Mouse (Mus musculus): ENCODE results near the gene Gm44511. TPM values are rescaled to one million over a fixed set of nuclear protein-coding genes. Genes with fewer than 3 reads are reported as not detected.
"Not testable (repeated sequence)": the region's sequence is repeated elsewhere in the genome, so short reads cannot be mapped to it uniquely, and the experiment has no call there.

Gm44511 gene
- polyA plus RNA-seq, 1 experiment: not detected

DNA sequence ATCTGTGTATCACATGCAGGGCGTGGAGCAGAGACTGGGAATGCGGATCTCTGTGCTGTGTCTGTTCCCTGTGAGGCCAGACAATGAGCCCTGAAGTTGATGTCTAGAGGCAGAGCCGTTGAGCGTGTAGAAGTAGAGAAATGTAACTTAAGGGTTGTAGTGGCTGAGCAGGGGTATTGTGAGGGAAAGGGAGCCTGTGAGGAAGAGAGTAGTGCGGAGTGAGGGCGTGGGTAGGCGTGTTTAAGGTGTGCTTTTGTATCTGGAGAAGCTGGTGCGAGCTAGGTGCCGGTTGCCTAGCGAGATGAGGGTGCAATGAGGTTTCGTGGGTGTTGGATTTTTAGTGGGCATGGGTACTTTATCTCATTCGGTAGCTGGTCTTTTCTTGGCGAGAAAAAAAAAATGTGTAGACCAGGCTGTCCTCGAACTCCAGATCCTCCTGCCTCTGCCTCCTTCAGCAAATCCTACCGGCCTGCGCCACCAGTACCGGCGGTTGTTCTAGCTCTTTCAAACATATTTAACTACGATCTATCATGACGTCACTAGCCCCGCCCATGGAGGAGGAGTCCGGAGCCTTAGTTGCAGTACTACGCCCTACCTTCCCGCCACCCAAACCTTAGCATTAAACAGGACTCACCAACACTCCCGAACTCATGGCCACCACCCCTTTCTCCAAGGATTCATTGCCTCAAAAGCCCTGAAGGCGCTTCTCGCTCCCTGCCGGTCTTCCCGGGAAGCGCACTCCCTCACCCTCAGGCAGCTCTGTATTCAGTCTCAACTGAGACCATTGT, 62.2 kb downstream of the Gm44511 start:
- Histone ChIP-seq H3K4me1 (ENCODE audit: control insufficient read depth, insufficient read depth, low read length) (no peaks in the 10 kb centered on the region), H3K4me3 (ENCODE audit: insufficient read depth, low read length) (peak overlapping the region; percentile 46), H3K27ac (ENCODE audit: insufficient read depth, low read length) (no peak overlapping the region)
- TF ChIP-seq POLR2A (IDR thresholded peaks at IDR 0.05; ENCODE audit: low read depth, low read length): no peak
- TF ChIP-seq CTCF (IDR thresholded peaks at IDR 0.05; ENCODE audit: borderline replicate concordance, insufficient read depth, low read length): 0 out of 2 replicates have a peak, but pooled peaks have one; percentile 29

DNA sequence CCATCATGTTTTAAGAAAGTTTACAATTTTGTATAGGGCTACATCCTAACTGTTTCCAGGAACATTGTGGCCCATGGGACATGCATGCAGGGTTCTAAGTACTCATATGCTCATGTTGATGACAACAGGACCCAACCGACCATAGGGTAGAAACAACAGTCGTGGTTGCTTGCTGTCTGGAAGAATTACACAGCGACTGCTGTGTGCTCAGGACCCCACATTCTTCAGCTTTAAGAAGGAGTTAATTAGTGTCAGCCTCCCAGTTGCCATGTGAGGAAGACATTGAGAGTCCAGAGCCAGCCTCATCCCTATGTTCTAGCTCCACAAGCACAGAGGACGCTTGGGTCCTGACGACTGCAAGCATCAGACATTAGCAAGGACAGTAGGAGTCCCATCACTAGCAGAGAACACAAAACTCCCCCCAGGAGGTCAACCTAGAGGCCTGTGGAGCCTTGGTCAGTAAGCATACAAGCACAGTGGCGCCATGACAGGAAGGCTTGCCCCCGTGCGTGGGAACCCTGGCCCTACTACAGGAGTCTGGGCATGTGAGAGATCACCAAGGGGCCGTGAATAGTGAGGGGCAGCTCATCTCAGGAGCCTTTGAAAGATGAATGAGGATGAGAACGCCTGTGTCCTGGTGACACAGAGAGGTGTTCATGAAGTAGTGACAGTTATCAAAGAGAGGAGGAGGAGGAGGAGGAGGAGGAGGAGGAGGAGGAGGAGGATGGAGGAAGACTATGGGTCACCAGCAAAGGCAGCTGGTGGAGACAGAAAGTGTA, 63.0 kb downstream of the Gm44511 start:
- 0 out of 2 replicates have a peak overlapping the region, but pooled peaks have one; percentile 46 for H3K4me3 ChIP-seq (ENCODE audit: insufficient read depth, low read length)
- not testable (repeated sequence) for H3K27ac ChIP-seq (ENCODE audit: insufficient read depth, low read length); H3K4me1 ChIP-seq (ENCODE audit: control insufficient read depth, insufficient read depth, low read length)

DNA sequence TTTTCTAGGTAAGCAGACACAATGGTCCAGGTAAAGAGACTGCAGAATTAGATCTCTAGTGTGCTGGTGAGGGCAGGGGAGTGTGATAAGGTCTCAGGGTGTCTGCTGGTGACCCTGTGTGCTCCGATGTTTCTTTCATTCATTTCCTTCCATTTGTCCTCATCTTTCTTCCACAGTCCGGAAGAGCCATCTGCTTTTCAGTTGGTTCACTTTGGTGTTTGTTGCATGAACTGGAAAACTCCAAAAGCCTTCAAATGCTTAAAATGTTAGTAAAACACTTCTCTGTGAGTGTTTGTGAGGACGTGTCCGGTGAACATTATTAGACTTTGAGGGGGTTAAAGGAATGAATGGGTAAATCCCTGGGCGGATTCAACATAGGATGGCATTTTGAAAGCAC, 65.0 kb downstream of the Gm44511 start:
- Histone ChIP-seq H3K4me1 (ENCODE audit: control insufficient read depth, insufficient read depth, low read length) (no peaks in the 10 kb centered on the region), H3K27ac (ENCODE audit: insufficient read depth, low read length) (no peak overlapping the region), H3K4me3 (ENCODE audit: insufficient read depth, low read length) (peak overlapping the region; percentile 67)
- TF ChIP-seq CTCF (IDR thresholded peaks at IDR 0.05; ENCODE audit: borderline replicate concordance, insufficient read depth, low read length) (no peak), POLR2A (IDR thresholded peaks at IDR 0.05; ENCODE audit: low read depth, low read length) (no peak)

DNA sequence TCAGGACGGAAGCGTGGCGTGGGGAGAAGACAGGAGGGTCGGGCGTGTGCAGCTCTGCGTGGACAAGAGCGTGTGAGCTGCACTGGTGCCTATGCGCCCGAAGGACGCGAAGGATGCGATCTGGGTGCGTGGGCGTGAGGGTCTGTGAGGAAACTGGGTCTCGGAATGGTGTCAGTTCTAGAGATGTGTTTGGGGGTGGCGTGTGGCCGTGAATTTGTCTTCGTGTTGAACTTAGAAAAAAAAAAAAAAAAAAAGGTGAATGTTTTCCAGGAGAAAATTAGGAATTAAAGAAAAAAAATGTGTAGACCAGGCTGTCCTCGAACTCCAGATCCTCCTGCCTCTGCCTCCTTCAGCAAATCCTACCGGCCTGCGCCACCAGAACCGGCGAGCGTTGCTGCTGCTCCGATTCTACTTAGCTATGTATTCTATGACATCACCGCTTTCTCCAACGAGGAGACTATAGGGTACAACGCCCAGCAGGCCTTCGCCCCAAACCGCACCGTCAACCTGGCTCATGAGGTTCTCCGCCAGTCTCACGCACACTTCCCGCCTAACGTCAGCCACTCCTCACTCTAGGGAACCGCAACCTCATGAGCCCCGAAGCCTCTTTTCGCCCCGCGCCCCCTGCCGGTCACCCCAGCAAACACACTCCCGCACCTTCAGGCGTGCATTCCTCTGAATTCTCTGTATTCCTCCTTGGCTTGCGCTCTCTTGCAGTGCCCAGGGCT, 65.5 kb downstream of the Gm44511 start:
- peak overlapping the region; percentile 48; the same call in 1 of the 2 replicates for H3K27ac ChIP-seq (ENCODE audit: insufficient read depth, low read length)
- TF ChIP-seq POLR2A (IDR thresholded peaks at IDR 0.05; ENCODE audit: low read depth, low read length) (peak; percentile 74), CTCF (IDR thresholded peaks at IDR 0.05; ENCODE audit: borderline replicate concordance, insufficient read depth, low read length) (peak; percentile 42; the same call in 1 of the 2 replicates)
- H3K4me3 ChIP-seq (ENCODE audit: insufficient read depth, low read length): peak overlapping the region; percentile 71

DNA sequence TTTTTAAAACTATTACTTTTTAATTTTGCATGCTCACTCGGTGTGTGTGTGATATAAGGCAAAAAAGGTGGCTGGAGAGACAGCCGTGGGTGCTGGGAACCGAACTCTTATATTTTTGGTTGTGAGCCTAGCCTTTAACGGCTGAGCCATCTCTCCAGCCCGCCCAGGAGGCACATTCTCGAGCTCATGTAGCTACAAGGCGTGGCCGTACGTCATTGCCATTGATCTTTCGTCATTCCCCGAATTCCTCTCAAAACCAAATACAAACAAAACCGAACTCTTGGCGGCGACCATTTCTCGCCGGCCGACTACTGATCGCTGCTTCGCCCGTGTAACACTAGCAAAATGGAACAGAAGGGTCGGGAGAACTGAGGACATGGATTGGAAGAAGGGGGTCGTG, 66.1 kb downstream of the Gm44511 start:
- not testable (repeated sequence) for H3K4me1 ChIP-seq (ENCODE audit: control insufficient read depth, insufficient read depth, low read length)
- peak overlapping the region; percentile 48; the same call in 1 of the 2 replicates for H3K27ac ChIP-seq (ENCODE audit: insufficient read depth, low read length)
- H3K4me3 ChIP-seq (ENCODE audit: insufficient read depth, low read length): peak overlapping the region; percentile 71

More for the DNA sequence above, 65.5 kb downstream of the Gm44511 start:
- H3K4me1 ChIP-seq (ENCODE audit: control insufficient read depth, insufficient read depth, low read length): not testable (repeated sequence)

DNA sequence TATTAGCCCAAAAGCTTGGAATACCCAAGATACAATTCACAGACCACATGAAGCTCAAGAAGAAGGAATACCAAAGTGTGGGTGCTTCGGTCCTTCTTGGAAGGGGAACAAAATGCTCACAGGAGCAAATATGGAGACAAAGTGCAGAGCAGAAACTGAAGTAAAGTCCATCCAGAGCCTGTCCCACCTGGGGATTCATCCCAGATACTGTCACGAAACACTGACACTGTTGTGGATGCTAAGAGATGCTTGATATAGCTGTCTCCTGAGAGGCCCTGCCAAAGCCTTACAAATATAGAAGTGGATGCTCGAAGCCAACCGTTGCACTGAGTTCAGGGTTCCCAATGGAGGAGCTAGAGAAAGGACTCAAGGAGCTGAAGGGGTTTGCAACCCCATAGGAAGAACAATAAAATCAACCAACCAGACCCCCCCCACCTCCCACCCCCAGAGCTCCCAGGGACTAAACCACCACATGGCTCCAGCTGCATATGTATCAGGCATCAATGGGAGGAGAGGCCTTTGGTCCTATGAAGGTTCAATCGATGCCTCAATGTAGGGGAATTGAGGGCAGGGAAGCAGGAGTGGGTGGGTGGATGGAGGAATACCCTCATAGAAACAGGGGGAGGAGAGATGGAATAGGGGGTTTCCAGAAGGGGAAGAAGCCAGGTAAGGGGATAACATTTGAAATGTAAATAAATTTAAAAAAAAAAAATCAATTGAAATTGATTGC, 66.7 kb downstream of the Gm44511 start:
- no peak overlapping the region for H3K4me3 ChIP-seq (ENCODE audit: insufficient read depth, low read length)

DNA sequence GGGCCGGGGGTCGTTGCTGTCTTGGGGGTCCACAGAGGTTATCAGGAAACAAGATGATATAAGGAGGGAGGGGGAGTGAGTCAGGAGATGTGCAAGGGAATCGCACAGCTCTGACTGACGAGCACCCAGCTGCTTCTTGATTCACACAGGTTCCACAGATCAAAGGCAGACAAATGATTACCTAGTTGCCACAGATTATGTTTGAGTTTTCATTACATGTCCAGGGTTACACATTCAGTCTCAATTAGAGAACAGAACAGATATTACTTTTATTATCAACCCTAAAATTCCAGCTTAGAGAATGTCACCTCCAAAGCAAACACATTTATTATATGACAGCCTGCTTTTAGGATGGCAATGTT, 70.7 kb downstream of the Gm44511 start:
- not testable (repeated sequence) for H3K4me1 ChIP-seq (ENCODE audit: control insufficient read depth, insufficient read depth, low read length); H3K27ac ChIP-seq (ENCODE audit: insufficient read depth, low read length); H3K4me3 ChIP-seq (ENCODE audit: insufficient read depth, low read length)

More for the DNA sequence above, 66.7 kb downstream of the Gm44511 start:
- H3K27ac ChIP-seq (ENCODE audit: insufficient read depth, low read length): no peak overlapping the region
- TF ChIP-seq CTCF (IDR thresholded peaks at IDR 0.05; ENCODE audit: borderline replicate concordance, insufficient read depth, low read length) (no peak), POLR2A (IDR thresholded peaks at IDR 0.05; ENCODE audit: low read depth, low read length) (no peak)
- no peaks in the 10 kb centered on the region for H3K4me1 ChIP-seq (ENCODE audit: control insufficient read depth, insufficient read depth, low read length)

DNA sequence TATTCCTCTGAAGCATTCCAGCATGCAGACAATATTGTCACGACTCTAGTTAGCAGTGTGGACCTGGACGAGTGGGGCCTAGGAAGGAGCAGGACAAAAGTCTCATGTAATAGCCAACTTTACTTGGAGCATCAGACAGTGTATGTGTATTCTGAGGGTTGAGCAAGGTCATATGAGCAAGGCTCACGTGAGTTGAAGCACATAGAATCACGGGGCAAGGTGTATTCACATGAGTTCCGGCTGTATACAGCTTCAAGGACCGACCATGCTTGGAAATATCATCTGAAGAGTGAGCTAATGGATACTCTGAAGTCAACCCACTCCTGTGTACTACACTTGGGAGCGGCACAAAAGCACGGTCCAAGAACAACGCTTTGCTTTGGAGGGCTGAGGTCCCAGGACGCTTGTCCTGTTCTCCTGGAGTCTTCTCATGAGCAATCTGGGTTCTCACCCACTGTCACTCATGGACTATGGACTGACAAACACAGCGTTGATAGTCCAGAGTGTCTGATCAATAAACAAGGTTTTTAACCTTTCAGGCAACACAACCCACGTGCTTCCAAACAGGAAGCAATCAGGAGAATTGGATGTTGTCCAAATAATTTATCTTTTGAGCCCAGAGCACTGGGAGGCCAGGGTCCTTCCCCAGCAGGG, 71.2 kb downstream of the Gm44511 start:
- not testable (repeated sequence) for H3K4me3 ChIP-seq (ENCODE audit: insufficient read depth, low read length); H3K27ac ChIP-seq (ENCODE audit: insufficient read depth, low read length)

DNA sequence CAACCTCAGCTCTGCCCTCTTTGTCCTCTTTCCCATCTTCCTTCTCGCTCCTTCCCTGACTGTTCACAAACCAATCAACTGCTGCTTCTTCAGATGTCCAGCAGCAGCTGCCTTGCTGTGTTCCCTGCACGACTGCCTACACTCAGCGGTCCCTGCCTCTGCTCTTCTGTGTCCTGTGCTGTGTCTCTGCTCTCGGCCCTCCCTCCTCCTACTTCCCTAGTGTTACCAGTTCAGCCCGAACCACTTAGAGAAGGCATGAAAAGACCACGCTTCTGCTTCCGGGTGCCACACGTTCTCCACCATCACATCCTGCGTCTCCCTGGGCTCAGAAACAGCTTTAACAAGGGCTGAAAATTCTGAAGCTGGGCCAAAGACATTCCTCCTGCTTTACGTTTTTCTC, 71.8 kb downstream of the Gm44511 start:
- H3K27ac ChIP-seq (ENCODE audit: insufficient read depth, low read length); H3K4me1 ChIP-seq (ENCODE audit: control insufficient read depth, insufficient read depth, low read length); H3K4me3 ChIP-seq (ENCODE audit: insufficient read depth, low read length): not testable (repeated sequence)

More for the DNA sequence above, 71.2 kb downstream of the Gm44511 start:
- not testable (repeated sequence) for H3K4me1 ChIP-seq (ENCODE audit: control insufficient read depth, insufficient read depth, low read length)
